Mouse (Mus musculus): Measurements from ENCODE around the gene Nipal1. TPM values are rescaled to one million over a fixed set of nuclear protein-coding genes. Genes with fewer than 3 reads are reported as not detected.

Nipal1 gene
- total and polyA plus RNA-seq, 3 experiments: 0.35 TPM; not detected in 2

GRCm38 (mm10) chr5:72646996-72647395 lies 599 bp upstream of the Nipal1 start:
- Histone ChIP-seq H3K4me1 (ENCODE audit: control insufficient read depth in 1 of 2, insufficient read depth in 2 of 2, low read length in 2 of 2) (peaks cover 0 to 3% of the 10 kb centered on the region in 2 experiments; a peak in 2 of 4 replicates), H3K9ac (ENCODE audit: control insufficient read depth, low read depth, low read length, poor library complexity, severe bottlenecking) (0 out of 2 replicates have a peak overlapping the region, but pooled peaks have one; percentile 4), H3K9me3 (replicated peaks; ENCODE audit: insufficient read depth, low read length) (no peaks in the 10 kb centered on the region), H3K36me3 (ENCODE audit: control insufficient read depth in 1 of 2, insufficient read depth in 2 of 2, low read length in 2 of 2) (no peaks in the 10 kb centered on the region; a peak in 1 of 4 replicates), H3K27ac (ENCODE audit: control insufficient read depth, low read depth, low read length) (no peak overlapping the region), H3K27me3 (ENCODE audit: control insufficient read depth in 1 of 2, insufficient read depth in 2 of 2, low read length in 2 of 2) (peaks cover 0 to 16% of the 10 kb centered on the region in 2 experiments; a peak in 3 of 4 replicates), H3K79me2 (ENCODE audit: control insufficient read depth, insufficient read depth, low read length, poor library complexity) (no peaks in the 10 kb centered on the region), H3K4me3 (ENCODE audit: control insufficient read depth in 1 of 2, insufficient read depth in 1 of 2, low read depth in 2 of 2, low read length in 2 of 2) (peak overlapping the region in 1 of 2 experiments; percentile 62; a peak in 2 of 4 replicates)
- peak; percentile 7 for DNase-seq (ENCODE audit: low read depth, low spot score)
- TF ChIP-seq CHD1 (IDR thresholded peaks at IDR 0.05; ENCODE audit: low read depth, low read length) (no peak), ETS1 (IDR thresholded peaks at IDR 0.05; ENCODE audit: low read depth, low read length) (no peak), POLR2AphosphoS5 (IDR thresholded peaks at IDR 0.05; ENCODE audit: borderline replicate concordance, low read depth, low read length) (no peak), E2F4 (IDR thresholded peaks at IDR 0.05; ENCODE audit: borderline replicate concordance, low read depth, low read length) (no peak), MAX (IDR thresholded peaks at IDR 0.05; ENCODE audit: low read length) (no peak), ZNF384 (IDR thresholded peaks at IDR 0.05; ENCODE audit: low read depth, low read length) (no peak), JUND (IDR thresholded peaks at IDR 0.05; ENCODE audit: low read depth, low read length) (no peak), TBP (IDR thresholded peaks at IDR 0.05; ENCODE audit: low read depth, low read length) (no peak), MAFK (IDR thresholded peaks at IDR 0.05; ENCODE audit: borderline replicate concordance, low read depth, low read length) (no peak), USF2 (IDR thresholded peaks at IDR 0.05; ENCODE audit: borderline replicate concordance in 1 of 2, insufficient read depth in 1 of 2, low read depth in 1 of 2, low read length in 2 of 2) (no peak), USF1 (IDR thresholded peaks at IDR 0.05; ENCODE audit: low read depth, low read length) (no peak), MXI1 (IDR thresholded peaks at IDR 0.05; ENCODE audit: low read depth, low read length) (no peak), RAD21 (IDR thresholded peaks at IDR 0.05; ENCODE audit: low read depth, low read length) (no peak), POLR2A (IDR thresholded peaks at IDR 0.05; ENCODE audit: control insufficient read depth in 1 of 2, insufficient read depth in 1 of 2, low read depth in 1 of 2, low read length in 2 of 2, poor library complexity in 1 of 2) (no peak), BHLHE40 (IDR thresholded peaks at IDR 0.05; ENCODE audit: borderline replicate concordance, low read depth, low read length) (no peak), NRF1 (IDR thresholded peaks at IDR 0.05; ENCODE audit: insufficient read depth, low read depth, low read length, poor library complexity, severe bottlenecking) (no peak), TAL1 (IDR thresholded peaks at IDR 0.05; ENCODE audit: low read length) (no peak), HCFC1 (IDR thresholded peaks at IDR 0.05; ENCODE audit: low read depth, low read length) (no peak), ZKSCAN1 (IDR thresholded peaks at IDR 0.05; ENCODE audit: low read depth, low read length) (no peak), SIN3A (IDR thresholded peaks at IDR 0.05; ENCODE audit: low read length) (no peak)
